8 mouse cellular contexts compared by ENCODE assay signal in genomic region chr10:75883232-75883552, GRCm38 (mm10). TPM values are rescaled to one million over a fixed set of nuclear protein-coding genes. Genes with fewer than 3 reads are reported as not detected.
DNase-seq lines count a peak whose midpoint lies in the region; ATAC-seq lines count a peak whose summit lies in the region.

No protein-coding gene starts in this region.

- DNase-seq in ZHBTc4 (ENCODE audit: low read depth, low spot score), result peak; percentile 95
- DNase-seq in embryo, embryonic 10 days (ENCODE audit: low spot score), result peak; percentile 75
- peak; percentile 73 for DNase-seq in gastrocnemius, postnatal 10 days
- peak; percentile 81 to 90 for DNase-seq in left cerebral cortex, postnatal 10 days (ENCODE audit: extremely low spot score in 1 of 2, low spot score in 2 of 2)
- DNase-seq in right cerebral cortex, postnatal 25 days, result peak; percentile 74

- peak; percentile 64 for ATAC-seq in inflammation-experienced regulatory T-cells, adult 6 months
- ATAC-seq in megakaryocyte-erythroid progenitor cell, adult 5-6 weeks (replicated peaks; ENCODE audit: low FRiP score, low TSS enrichment, poor library complexity, severe bottlenecking), result peak; percentile 67
- no peak for ATAC-seq in activated CD4-positive, CD25-positive, alpha-beta regulatory T cell, adult 4 months

- intact Hi-C loops in left cerebral cortex, postnatal 10 days (cut with DNase I), result no loop called here

RNA-seq across cellular contexts. Expression of gene Derl3, which starts 10.0 kb away (rescaled TPM):
- total RNA-seq in gastrocnemius, postnatal 10 days (2021), result under 1 TPM in 1 of 2 experiments, not detected in 1; 0.27 TPM
- 1 to 10 TPM in 1 of 3 experiments, under 1 TPM in 2; 0.39 to 3.3 (median 0.73) TPM for polyA plus RNA-seq in inflammation-experienced regulatory T-cells, adult 6 months (2017; shearing (Covaris generic))
- 1 to 10 TPM; 1.5 to 3.0 TPM for total RNA-seq in left cerebral cortex, postnatal 10 days (2021)
- 1.7 TPM in 1 of 2 replicates, not detected in the other for total RNA-seq in megakaryocyte-erythroid progenitor cell, adult 5-6 weeks (2014; fragmentation: Nextera tagmentation)
- total RNA-seq in megakaryocyte-erythroid progenitor cell, adult 5-6 weeks (2017), result 0.69 TPM in 1 of 2 replicates, not detected in the other
- 1 to 10 TPM in 1 of 2 experiments, under 1 TPM in 1; 0.85 to 2.7 TPM for polyA plus RNA-seq in activated CD4-positive, CD25-positive, alpha-beta regulatory T cell, adult 4 months (2017; shearing (Covaris generic))

RNA-seq across cellular contexts. Expression of gene Mif, which starts 23.2 kb away (rescaled TPM):
- total RNA-seq in gastrocnemius, postnatal 10 days (2021), result 100 to 1,000 TPM; 146 to 148 TPM
- polyA plus RNA-seq in inflammation-experienced regulatory T-cells, adult 6 months (2017; shearing (Covaris generic)), result 100 to 1,000 TPM; 423 to 560 (median 495) TPM
- total RNA-seq in left cerebral cortex, postnatal 10 days (2021), result 100 to 1,000 TPM; 771 to 828 TPM
- 591 and 602 TPM in 2 replicates for total RNA-seq in megakaryocyte-erythroid progenitor cell, adult 5-6 weeks (2014; fragmentation: Nextera tagmentation)
- 419 and 579 TPM in 2 replicates for total RNA-seq in megakaryocyte-erythroid progenitor cell, adult 5-6 weeks (2017)
- polyA plus RNA-seq in activated CD4-positive, CD25-positive, alpha-beta regulatory T cell, adult 4 months (2017; shearing (Covaris generic)), result 100 to 1,000 TPM; 464 to 561 TPM

RNA-seq across cellular contexts. Expression of gene Smarcb1, which starts 38.2 kb away (rescaled TPM):
- total RNA-seq in gastrocnemius, postnatal 10 days (2021), result 10 to 100 TPM; 30.5 to 39.1 TPM
- 100 to 1,000 TPM in 2 of 3 experiments, 10 to 100 TPM in 1; 89.2 to 126 (median 106) TPM for polyA plus RNA-seq in inflammation-experienced regulatory T-cells, adult 6 months (2017; shearing (Covaris generic))
- 10 to 100 TPM; 92.6 to 100.0 TPM for total RNA-seq in left cerebral cortex, postnatal 10 days (2021)
- 98.4 and 103 TPM in 2 replicates for total RNA-seq in megakaryocyte-erythroid progenitor cell, adult 5-6 weeks (2014; fragmentation: Nextera tagmentation)
- 54.5 and 69.3 TPM in 2 replicates for total RNA-seq in megakaryocyte-erythroid progenitor cell, adult 5-6 weeks (2017)
- 100 to 1,000 TPM in 1 of 2 experiments, 10 to 100 TPM in 1; 75.0 to 127 TPM for polyA plus RNA-seq in activated CD4-positive, CD25-positive, alpha-beta regulatory T cell, adult 4 months (2017; shearing (Covaris generic))

RNA-seq across cellular contexts. Expression of gene Gstt2, which starts 46.0 kb away (rescaled TPM):
- total RNA-seq in gastrocnemius, postnatal 10 days (2021), result 1 to 10 TPM; 7.1 to 8.4 TPM
- polyA plus RNA-seq in inflammation-experienced regulatory T-cells, adult 6 months (2017; shearing (Covaris generic)), result 10 to 100 TPM; 52.2 to 69.9 (median 64.5) TPM
- 1 to 10 TPM; 3.5 to 4.6 TPM for total RNA-seq in left cerebral cortex, postnatal 10 days (2021)
- 9.3 and 15.1 TPM in 2 replicates for total RNA-seq in megakaryocyte-erythroid progenitor cell, adult 5-6 weeks (2014; fragmentation: Nextera tagmentation)
- total RNA-seq in megakaryocyte-erythroid progenitor cell, adult 5-6 weeks (2017), result 10.0 and 24.9 TPM in 2 replicates
- polyA plus RNA-seq in activated CD4-positive, CD25-positive, alpha-beta regulatory T cell, adult 4 months (2017; shearing (Covaris generic)), result 10 to 100 TPM; 58.5 to 64.1 TPM

RNA-seq across cellular contexts. Expression of gene Chchd10, which starts 49.7 kb away (rescaled TPM):
- total RNA-seq in gastrocnemius, postnatal 10 days (2021), result 100 to 1,000 TPM; 592 to 715 TPM
- polyA plus RNA-seq in inflammation-experienced regulatory T-cells, adult 6 months (2017; shearing (Covaris generic)), result 10 to 100 TPM in 2 of 3 experiments, 1 to 10 TPM in 1; 5.3 to 15.4 (median 11.3) TPM
- 100 to 1,000 TPM; 155 to 181 TPM for total RNA-seq in left cerebral cortex, postnatal 10 days (2021)
- total RNA-seq in megakaryocyte-erythroid progenitor cell, adult 5-6 weeks (2014; fragmentation: Nextera tagmentation), result 177 and 314 TPM in 2 replicates
- total RNA-seq in megakaryocyte-erythroid progenitor cell, adult 5-6 weeks (2017), result 74.0 and 119 TPM in 2 replicates
- 10 to 100 TPM; 13.1 to 20.1 TPM for polyA plus RNA-seq in activated CD4-positive, CD25-positive, alpha-beta regulatory T cell, adult 4 months (2017; shearing (Covaris generic))
